Mouse (Mus musculus): Measurements from ENCODE around the gene Mpg. TPM values are rescaled to one million over a fixed set of nuclear protein-coding genes. Genes with fewer than 3 reads are reported as not detected.
A peak's percentile ranks its signal among the peaks of the same experiment; 100 is the strongest.

The Mpg gene
- polyA plus RNA-seq, 1 experiment from 2014 or later = 44.1 TPM

- Histone ChIP-seq H3K9ac (no peak overlapping the region), H3K27ac (no peak overlapping the region), H3K27me3 (no peaks in the 10 kb centered on the region), H3K4me3 (no peak overlapping the region), H3K4me1 (peaks cover 28% of the 10 kb centered on the region), H3K9me3 (no peaks in the 10 kb centered on the region), H3K4me2 (no peak overlapping the region), H3K36me3 (peaks cover 73% of the 10 kb centered on the region)
- ATAC-seq (ENCODE audit: insufficient number of reproducible peaks, insufficient read depth, low FRiP score, low TSS enrichment, low read depth) = no peak
- 16% methylated on average over 3 of the region's 3 CpGs for WGBS
These were observed 9.3 kb downstream of the Mpg start for GRCm38 (mm10) chr11:32235646-32236045.

GRCm38 (mm10) chr11:32236132-32236531 lies 9.8 kb downstream of the Mpg start:
- peaks cover 28% of the 10 kb centered on the region for H3K4me1 ChIP-seq
- 57% methylated on average over 2 of the region's 2 CpGs for WGBS
- H3K4me3 ChIP-seq = no peak overlapping the region
- peaks cover 73% of the 10 kb centered on the region for H3K36me3 ChIP-seq
- no peak overlapping the region for H3K4me2 ChIP-seq
- ATAC-seq (ENCODE audit: insufficient number of reproducible peaks, insufficient read depth, low FRiP score, low TSS enrichment, low read depth) = no peak
- no peaks in the 10 kb centered on the region for H3K9me3 ChIP-seq
- H3K27ac ChIP-seq = 0 out of 2 replicates have a peak overlapping the region, but pooled peaks have one; percentile 28
- no peaks in the 10 kb centered on the region for H3K27me3 ChIP-seq
- H3K9ac ChIP-seq = 0 out of 2 replicates have a peak overlapping the region, but pooled peaks have one; percentile 6

GRCm38 (mm10) chr11:32236712-32237410 lies 10.6 kb downstream of the Mpg start:
- 57% methylated on average over 9 of the region's 9 CpGs for WGBS
- peaks cover 73% of the 10 kb centered on the region for H3K36me3 ChIP-seq
- H3K27ac ChIP-seq = no peak overlapping the region
- no peaks in the 10 kb centered on the region for H3K27me3 ChIP-seq
- no peak overlapping the region for H3K4me3 ChIP-seq
- H3K9ac ChIP-seq = no peak overlapping the region
- no peak overlapping the region for H3K4me2 ChIP-seq
- no peak for ATAC-seq (ENCODE audit: insufficient number of reproducible peaks, insufficient read depth, low FRiP score, low TSS enrichment, low read depth)
- H3K9me3 ChIP-seq = no peaks in the 10 kb centered on the region
- peaks cover 28% of the 10 kb centered on the region for H3K4me1 ChIP-seq

- no peak for ATAC-seq (ENCODE audit: insufficient number of reproducible peaks, insufficient read depth, low FRiP score, low TSS enrichment, low read depth)
- H3K4me2 ChIP-seq = no peak overlapping the region
- no peak overlapping the region for H3K27ac ChIP-seq
- no peaks in the 10 kb centered on the region for H3K27me3 ChIP-seq
- H3K36me3 ChIP-seq = peaks cover 72% of the 10 kb centered on the region
- WGBS = 97% methylated on average over 3 of the region's 3 CpGs
- H3K9ac ChIP-seq = no peak overlapping the region
- peaks cover 28% of the 10 kb centered on the region for H3K4me1 ChIP-seq
- no peak overlapping the region for H3K4me3 ChIP-seq
- H3K9me3 ChIP-seq = no peaks in the 10 kb centered on the region
These were observed 11.1 kb downstream of the Mpg start for GRCm38 (mm10) chr11:32237411-32237795.

GRCm38 (mm10) chr11:32238093-32238860 lies 12.0 kb downstream of the Mpg start:
- no peak for ATAC-seq (ENCODE audit: insufficient number of reproducible peaks, insufficient read depth, low FRiP score, low TSS enrichment, low read depth)
- peaks cover 63% of the 10 kb centered on the region for H3K36me3 ChIP-seq
- H3K4me1 ChIP-seq = peaks cover 28% of the 10 kb centered on the region
- H3K9ac ChIP-seq = no peak overlapping the region
- 68% methylated on average over 5 of the region's 5 CpGs for WGBS
- H3K9me3 ChIP-seq = no peaks in the 10 kb centered on the region
- H3K27me3 ChIP-seq = no peaks in the 10 kb centered on the region
- H3K27ac ChIP-seq = no peak overlapping the region
- H3K4me2 ChIP-seq = no peak overlapping the region
- H3K4me3 ChIP-seq = no peak overlapping the region

GRCm38 (mm10) chr11:32241391-32241790 lies 15.1 kb downstream of the Mpg start:
- no peak for ATAC-seq (ENCODE audit: insufficient number of reproducible peaks, insufficient read depth, low FRiP score, low TSS enrichment, low read depth)
- H3K27me3 ChIP-seq = no peaks in the 10 kb centered on the region
- H3K4me2 ChIP-seq = no peak overlapping the region
- H3K9me3 ChIP-seq = no peaks in the 10 kb centered on the region
- peak overlapping the region; percentile 49 for H3K9ac ChIP-seq
- peaks cover 69% of the 10 kb centered on the region for H3K36me3 ChIP-seq
- peaks cover 19% of the 10 kb centered on the region for H3K4me1 ChIP-seq
- H3K4me3 ChIP-seq = no peak overlapping the region
- H3K27ac ChIP-seq = no peak overlapping the region

- no peak overlapping the region for H3K4me3 ChIP-seq
- H3K27me3 ChIP-seq = no peaks in the 10 kb centered on the region
- peaks cover 70% of the 10 kb centered on the region for H3K36me3 ChIP-seq
- H3K4me2 ChIP-seq = no peak overlapping the region
- H3K4me1 ChIP-seq = peaks cover 12% of the 10 kb centered on the region
- no peak overlapping the region for H3K9ac ChIP-seq
- H3K27ac ChIP-seq = no peak overlapping the region
- no peak for ATAC-seq (ENCODE audit: insufficient number of reproducible peaks, insufficient read depth, low FRiP score, low TSS enrichment, low read depth)
- H3K9me3 ChIP-seq = no peaks in the 10 kb centered on the region
- 80% methylated on average over 3 of the region's 3 CpGs for WGBS
These were observed 15.9 kb downstream of the Mpg start for GRCm38 (mm10) chr11:32242209-32242608.

GRCm38 (mm10) chr11:32243205-32243955 lies 17.1 kb downstream of the Mpg start:
- Histone ChIP-seq H3K9me3 (no peaks in the 10 kb centered on the region), H3K4me1 (peaks cover 12% of the 10 kb centered on the region), H3K4me2 (no peak overlapping the region), H3K4me3 (no peak overlapping the region), H3K36me3 (peaks cover 72% of the 10 kb centered on the region), H3K27me3 (no peaks in the 10 kb centered on the region), H3K9ac (0 out of 2 replicates have a peak overlapping the region, but pooled peaks have one; percentile 27), H3K27ac (0 out of 2 replicates have a peak overlapping the region, but pooled peaks have one; percentile 45)
- WGBS = 51% methylated on average over 7 of the region's 7 CpGs
- ATAC-seq (ENCODE audit: insufficient number of reproducible peaks, insufficient read depth, low FRiP score, low TSS enrichment, low read depth) = no peak

- Histone ChIP-seq H3K4me3 (no peak overlapping the region), H3K27me3 (no peaks in the 10 kb centered on the region), H3K4me1 (peaks cover 12% of the 10 kb centered on the region), H3K9ac (no peak overlapping the region), H3K4me2 (no peak overlapping the region), H3K36me3 (peaks cover 75% of the 10 kb centered on the region), H3K9me3 (no peaks in the 10 kb centered on the region), H3K27ac (peak overlapping the region; percentile 71)
- WGBS = 71% methylated on average over 3 of the region's 3 CpGs
- no peak for ATAC-seq (ENCODE audit: insufficient number of reproducible peaks, insufficient read depth, low FRiP score, low TSS enrichment, low read depth)
These were observed 17.8 kb downstream of the Mpg start for GRCm38 (mm10) chr11:32244064-32244463.

- WGBS = 83% methylated on average over 1 of the region's 1 CpGs
- peaks cover 12% of the 10 kb centered on the region for H3K4me1 ChIP-seq
- no peaks in the 10 kb centered on the region for H3K27me3 ChIP-seq
- no peak overlapping the region for H3K4me3 ChIP-seq
- no peak for ATAC-seq (ENCODE audit: insufficient number of reproducible peaks, insufficient read depth, low FRiP score, low TSS enrichment, low read depth)
- H3K27ac ChIP-seq = peak overlapping the region; percentile 71; the same call in 1 of the 2 replicates
- peaks cover 76% of the 10 kb centered on the region for H3K36me3 ChIP-seq
- no peak overlapping the region for H3K4me2 ChIP-seq
- no peaks in the 10 kb centered on the region for H3K9me3 ChIP-seq
- no peak overlapping the region; the same call in 1 of the 2 replicates for H3K9ac ChIP-seq
These were observed 18.3 kb downstream of the Mpg start for GRCm38 (mm10) chr11:32244617-32245016.

GRCm38 (mm10) chr11:32245614-32246013 lies 19.3 kb downstream of the Mpg start:
- ATAC-seq (ENCODE audit: insufficient number of reproducible peaks, insufficient read depth, low FRiP score, low TSS enrichment, low read depth) = no peak
- Histone ChIP-seq H3K4me3 (no peak overlapping the region), H3K27me3 (no peaks in the 10 kb centered on the region), H3K9ac (no peak overlapping the region), H3K36me3 (peaks cover 75% of the 10 kb centered on the region), H3K4me2 (no peak overlapping the region), H3K4me1 (peaks cover 12% of the 10 kb centered on the region), H3K9me3 (no peaks in the 10 kb centered on the region), H3K27ac (no peak overlapping the region)
- 93% methylated on average over 6 of the region's 6 CpGs for WGBS
